Mouse (Mus musculus) brain, embryonic 14.5 days (tissue): ENCODE results near the gene Chd3. TPM values are rescaled to one million over a fixed set of nuclear protein-coding genes. Genes with fewer than 3 reads are reported as not detected.
A peak's percentile ranks its signal among the peaks of the same experiment; 100 is the strongest.

Source experiments
- DNase-seq: peaks from one replicate; pipeline ENCODE4 v3.0.0-alpha.2; 2011; ENCODE audit warnings: low read depth
- CTCF ChIP-seq: fragments of 200-500 bp; IDR thresholded peaks from 2 replicates; pipeline ENCODE4 v1.5.1; 2012; ENCODE audit warnings: inconsistent platforms, mild to moderate bottlenecking, moderate library complexity, borderline replicate concordance; ENCODE audit not compliant: insufficient read depth, insufficient read length; ENCODE audit errors: extremely low read depth
- POLR2A ChIP-seq: fragments of 200-500 bp; IDR thresholded peaks from 2 replicates; pipeline ENCODE4 v1.6.1; 2012; ENCODE audit warnings: mild to moderate bottlenecking, inconsistent platforms, borderline replicate concordance; ENCODE audit not compliant: poor library complexity, insufficient read depth, insufficient read length, severe bottlenecking; ENCODE audit errors: extremely low read depth
- polyA plus RNA-seq: library from polyadenylated mRNA; depleted of rRNA; stranded (reverse); fragments of >200 nt; gene quantifications from 2 replicates; pipeline ENCODE4 v1.2.3, GENCODE M21; 2012

The Chd3 gene
- polyA plus RNA-seq, 1 experiment, result 358 TPM

DNA sequence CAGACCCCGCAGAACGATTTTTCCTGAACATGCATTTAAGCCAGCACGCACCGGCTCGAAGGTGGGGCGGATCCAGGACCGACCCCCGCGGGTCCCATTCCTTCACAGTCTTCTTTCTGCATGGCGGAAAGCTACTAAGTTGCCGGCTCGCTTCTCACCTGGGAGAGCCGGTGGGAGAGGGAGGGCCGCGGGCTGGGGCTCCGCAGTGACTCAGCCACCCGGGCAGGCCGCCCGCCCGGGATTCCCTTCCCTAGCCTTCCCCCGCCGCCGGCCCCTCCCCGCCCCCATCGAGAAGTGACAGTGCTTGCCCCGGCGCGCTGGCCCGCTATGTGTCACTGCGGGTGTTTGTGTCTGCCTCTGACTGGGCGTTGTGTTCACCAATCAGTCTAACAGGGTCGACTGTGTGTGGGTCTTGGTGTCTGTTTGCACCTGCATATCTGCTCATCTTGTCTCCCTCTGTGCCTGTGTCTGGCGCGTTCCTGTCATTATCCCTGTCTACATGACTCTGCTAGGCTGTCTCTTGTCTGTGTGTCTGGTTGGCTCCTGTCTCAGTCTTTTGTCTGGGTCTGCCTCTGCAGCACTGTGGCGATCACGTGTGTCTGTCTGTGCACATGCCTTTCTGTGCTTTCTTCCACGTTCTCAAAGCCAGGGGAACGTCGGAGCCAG lies 42.5 kb upstream of the Chd3 start:
- TF ChIP-seq POLR2A (no peak), CTCF (no peak)
- DNase-seq, result peak; percentile 78

DNA sequence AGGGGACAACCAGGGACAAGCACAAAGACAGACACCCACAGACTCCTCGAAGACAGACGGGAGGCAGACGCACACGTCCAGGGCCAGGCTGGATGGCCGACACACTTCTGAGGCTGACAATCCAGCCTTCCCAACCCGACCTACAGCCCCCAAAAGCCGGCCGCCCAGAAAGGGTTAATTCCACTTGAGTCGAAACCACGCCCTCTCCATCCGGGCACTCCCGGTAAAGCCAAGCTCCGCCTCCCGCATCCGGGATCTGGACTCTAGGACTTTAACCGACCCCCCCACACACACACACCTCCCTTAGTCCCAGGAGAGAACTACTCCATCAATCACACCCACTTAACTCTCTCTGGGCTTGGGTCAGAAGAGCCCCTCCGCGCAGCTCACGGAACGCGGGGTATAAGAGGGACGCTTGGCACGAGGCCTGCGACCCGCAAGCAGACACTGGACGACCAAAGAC lies 41.9 kb upstream of the Chd3 start:
- TF ChIP-seq POLR2A, result no peak
- no peak for TF ChIP-seq CTCF
- DNase-seq, result peak; percentile 99

DNA sequence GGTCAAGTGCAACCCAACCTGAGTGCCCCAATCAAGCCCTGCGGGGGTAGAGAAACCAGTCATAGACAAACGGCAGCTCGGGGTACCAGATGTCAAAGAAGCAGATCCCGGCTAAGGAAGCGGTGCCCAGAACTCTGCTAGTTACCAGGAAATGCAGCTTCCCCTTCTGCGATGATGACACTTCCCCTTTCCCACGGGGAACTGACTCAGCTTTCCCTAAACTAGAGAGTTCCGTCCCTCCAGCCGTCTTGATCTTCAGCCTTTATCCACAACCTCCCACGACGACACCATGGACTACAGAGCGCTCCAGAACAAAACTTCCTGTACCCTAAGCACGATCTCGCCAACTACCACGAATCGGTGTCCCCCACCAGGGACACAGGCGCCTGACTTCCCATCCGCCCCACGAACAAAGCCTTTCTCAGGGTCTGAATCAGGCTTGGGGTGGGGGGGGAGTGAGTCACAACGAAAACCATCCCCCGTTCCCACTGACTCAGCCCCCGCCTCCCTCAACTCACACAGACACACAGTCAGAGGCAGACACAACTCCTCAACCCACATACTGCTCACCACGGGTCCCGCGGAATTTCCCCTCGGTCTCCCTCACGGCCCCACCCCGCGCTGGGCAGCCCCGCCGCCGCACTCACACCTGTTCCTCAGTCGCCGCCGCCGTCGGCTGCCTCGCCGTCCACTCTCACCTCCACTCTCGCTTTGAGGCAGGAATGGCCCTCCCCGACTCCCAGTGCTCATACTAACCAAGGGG lies 41.3 kb upstream of the Chd3 start:
- DNase-seq, result peak; percentile 47
- TF ChIP-seq POLR2A (no peak), CTCF (no peak)

DNA sequence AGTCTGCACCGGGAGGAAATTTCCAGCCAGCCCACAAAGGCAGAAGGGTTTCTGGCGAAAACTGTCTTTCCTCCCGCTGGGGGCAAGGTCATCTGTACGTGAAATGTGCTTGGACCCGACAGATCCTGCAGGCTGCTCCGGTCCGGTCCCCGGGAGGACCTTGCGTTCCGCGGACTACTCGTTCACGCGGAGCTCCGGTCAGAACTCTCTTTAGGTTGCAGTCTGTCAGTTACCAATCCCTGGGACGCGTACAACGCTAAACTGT lies 40.8 kb upstream of the Chd3 start:
- no peak for TF ChIP-seq CTCF
- no peak for TF ChIP-seq POLR2A
- DNase-seq, result no peak

DNA sequence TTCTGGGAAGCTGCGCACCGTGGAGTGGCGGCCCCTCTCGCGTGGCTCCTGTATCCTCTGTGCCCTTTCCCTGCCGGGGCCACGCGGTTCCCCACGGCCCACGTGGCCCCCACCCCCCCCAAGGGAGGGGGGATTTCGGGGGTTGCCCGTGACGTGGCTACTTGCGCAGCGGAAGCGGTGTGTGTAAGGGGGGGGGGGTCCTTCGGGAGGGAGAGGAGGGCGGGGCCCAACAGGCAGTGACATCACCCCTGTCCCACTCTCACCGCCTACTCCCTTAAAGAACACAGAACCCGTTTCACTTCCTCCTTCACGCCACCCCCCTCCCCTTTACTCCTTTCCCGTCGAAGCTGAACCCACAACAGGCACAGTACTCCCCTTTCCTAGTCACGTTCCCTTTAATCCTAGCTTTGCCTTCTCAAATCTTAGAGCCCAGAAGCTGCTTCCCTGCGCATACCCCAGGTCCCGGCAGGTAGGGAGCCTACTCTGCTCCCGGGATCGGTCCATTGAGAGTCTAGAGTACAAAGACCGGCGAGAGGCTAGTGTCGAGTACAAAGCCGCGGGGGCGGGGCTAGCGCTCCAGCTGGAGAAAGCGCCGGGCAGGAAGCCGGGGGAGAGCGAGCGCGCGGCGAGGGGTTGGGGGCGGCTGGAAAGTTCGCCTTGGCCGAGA lies 40.3 kb upstream of the Chd3 start:
- TF ChIP-seq CTCF (no peak), POLR2A (no peak)
- DNase-seq, result peak; percentile 93

DNA sequence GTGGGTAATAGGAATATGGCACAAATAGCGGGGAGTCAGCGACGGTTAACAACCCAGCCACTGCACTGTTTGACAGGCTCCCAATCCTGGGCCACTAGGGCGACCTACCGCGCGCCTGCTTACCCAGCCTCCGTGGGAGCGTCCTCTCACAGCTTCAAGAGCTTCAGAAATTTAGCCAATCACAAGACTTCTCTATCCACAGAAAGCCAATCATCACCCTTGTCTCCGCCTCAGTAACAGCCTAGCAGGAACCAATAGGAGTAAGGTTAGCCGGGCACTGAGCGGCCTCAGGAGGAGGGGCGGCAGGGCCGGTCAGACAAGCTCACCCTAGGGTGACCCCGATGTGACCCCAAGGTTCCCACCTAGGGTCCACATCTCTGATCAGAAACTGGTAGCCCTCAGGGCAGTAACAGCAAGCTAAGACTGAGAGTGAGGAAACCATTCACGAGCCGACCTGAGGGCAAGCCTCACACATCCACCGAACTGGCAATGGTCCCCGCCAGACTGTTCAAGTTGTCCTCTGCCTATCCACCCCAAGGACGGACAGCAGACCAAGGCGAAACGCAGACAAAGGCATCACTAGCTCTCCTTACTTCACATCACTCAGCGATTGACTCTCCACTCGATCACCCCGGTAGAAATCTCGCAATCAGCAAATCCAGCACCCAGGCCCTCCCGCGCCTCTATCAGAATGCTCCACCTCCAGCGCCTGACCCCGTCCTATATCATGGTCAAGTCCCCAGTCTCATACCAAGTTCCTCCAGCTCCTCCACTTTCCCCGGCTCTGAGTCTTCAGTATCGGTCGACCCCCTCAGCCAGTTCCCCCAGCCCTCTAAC lies 39.6 kb upstream of the Chd3 start:
- DNase-seq, result peak; percentile 97
- TF ChIP-seq CTCF (no peak), POLR2A (no peak)

DNA sequence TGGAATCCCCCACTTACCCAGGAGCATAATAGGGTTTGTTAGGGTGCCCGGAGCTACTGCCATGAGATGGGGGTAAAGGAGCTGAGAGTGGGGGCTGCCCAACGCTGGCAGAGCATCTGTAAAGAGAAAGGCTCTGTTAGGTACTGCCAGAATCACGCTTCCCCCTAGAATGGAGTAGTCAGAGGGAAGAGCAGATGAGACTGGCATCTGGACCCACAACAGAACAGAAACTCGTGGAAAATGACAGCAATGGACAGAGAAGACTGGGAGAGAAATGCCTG lies 38.5 kb upstream of the Chd3 start:
- TF ChIP-seq CTCF, result no peak
- DNase-seq, result no peak

DNA sequence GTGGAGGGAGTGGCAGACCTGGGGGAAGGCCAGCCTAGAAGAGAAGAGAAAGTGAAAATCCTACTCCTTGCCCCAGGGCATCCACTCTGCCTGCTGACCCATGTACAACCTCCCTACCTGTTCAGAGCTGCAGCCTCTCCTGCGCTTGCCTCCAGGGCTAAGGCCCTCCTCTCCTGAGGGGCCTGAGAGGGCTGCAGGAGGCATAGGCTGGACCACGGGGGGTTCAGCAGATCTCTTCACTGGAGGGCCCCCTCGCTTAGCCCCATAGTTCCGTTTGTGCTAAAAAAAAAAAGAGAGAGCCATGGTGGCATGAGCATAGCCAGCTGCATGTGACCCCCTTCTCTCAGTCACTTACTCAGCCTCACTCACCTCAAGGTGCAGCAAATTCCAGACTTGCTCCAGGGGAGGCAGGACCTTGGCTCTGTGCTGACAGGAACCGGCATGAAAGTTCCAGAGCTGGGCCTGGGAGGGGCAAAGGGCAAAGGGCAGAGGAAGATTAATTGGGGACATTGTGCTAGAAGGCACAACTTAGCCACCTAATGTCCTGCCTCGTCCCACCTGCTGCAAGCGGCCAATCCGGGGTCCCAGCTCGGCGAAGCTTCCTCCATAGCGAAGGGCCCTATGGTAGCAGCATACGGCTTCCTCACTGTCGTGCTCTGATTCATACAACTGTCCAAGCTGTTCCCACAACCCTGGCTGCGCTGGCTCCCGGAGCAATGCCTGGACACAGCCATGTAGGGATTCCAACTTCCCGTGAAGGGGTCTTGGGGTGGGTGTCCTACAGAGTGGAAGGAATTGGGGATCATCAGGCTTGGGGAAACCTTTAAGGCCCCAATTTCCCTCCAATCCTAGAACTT lies 37.9 kb upstream of the Chd3 start:
- no peak for TF ChIP-seq POLR2A
- TF ChIP-seq CTCF, result no peak
- DNase-seq, result no peak

DNA sequence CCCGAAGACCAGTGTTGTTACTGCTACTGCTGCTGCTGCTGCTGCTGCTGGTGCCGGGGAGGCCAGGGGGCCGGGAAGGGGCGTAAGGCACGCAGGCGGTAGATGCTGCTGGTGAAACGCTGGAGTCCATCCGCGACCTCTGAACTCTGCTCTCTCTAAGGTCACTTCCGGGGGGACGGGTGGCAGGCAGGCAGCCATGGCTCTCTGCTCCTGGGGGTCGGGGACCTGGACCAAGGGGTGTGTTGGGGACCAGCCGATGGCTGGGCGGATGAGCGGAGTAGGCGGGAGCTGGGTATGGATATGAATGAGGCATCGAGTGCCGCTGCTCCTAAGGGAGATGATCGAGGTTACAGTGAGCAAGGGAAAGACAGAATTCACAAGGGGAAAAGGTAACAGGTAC lies 37.1 kb upstream of the Chd3 start:
- no peak for DNase-seq
- TF ChIP-seq POLR2A, result no peak

DNA sequence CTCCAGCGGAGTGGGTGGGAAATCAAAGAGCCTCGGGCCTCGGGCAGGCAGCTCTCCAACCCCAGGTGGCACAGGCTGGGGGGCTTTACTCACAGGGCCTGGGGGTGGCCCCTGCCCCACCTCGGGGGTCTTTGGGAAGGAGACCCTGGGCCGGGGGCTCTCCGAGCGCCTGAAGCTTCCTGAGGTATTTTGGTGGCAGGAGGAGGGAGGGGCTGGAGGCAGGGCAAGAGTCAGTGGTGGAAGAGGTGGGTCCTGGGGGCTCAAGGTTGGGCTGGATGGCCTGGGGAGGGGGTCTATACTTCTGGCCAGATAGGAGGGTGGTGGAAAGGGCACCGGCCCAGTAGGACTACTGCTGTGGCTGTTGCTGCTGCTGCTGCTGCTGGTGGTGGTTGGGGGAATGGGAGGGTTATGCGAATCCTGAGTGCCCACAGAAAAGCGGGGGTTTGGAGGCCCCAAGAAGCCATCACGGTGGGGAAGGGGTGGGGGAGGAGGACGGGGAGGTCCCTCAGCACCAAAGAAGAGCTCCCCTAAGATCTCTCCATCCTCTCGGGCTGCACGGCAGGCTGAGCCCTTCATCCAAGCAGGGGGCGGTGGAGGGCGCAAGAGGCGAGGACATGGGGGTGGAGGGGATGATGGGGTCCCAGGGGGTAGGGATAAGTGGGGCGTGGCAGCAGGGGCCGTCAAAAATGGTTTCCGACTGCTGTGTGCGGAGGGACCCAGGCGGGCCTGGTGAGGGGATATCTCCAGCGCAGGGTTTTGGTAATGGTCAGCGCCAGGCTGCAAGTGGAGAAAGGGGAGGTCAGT lies 36.4 kb upstream of the Chd3 start:
- TF ChIP-seq CTCF (no peak), POLR2A (no peak)
- DNase-seq, result no peak

DNA sequence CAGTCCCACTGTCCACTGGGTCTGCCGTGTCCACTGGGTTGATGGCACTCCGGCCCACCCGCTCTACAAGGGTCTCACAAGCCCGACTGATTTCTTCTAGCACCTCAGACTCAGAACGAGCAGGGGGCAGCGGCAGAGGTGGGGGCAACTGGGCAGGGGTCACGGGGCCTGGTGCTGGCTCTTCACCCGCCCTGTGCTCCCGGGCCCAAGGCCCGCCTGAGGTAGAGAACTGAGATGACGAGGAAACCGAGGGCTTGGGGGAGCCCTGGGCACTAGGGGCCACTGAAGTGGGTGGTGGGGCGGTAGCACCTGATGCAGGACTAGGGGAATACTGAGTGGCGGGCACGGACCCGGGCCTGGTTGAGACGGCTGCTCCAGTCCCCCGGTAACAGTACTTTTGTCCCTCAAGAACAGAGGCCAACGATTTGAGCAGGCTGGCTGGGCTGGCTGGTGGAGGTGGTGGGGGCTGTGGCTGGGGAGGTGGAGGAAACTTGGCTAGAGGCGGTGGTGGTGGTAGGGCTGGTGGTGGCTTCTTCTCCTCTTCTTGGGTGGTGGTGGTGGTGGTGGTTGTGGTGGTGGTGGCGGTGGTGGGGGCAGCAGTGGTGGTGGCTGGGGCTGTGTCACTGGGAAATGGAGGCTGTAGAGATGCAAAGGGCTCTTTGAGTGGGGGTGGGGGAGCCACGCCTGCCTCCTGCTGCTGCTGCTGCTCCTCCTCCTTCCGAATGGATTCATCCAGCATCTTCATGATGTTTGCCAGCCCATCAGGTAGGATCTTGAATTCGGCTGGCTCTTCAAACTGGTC lies 35.6 kb upstream of the Chd3 start:
- no peak for TF ChIP-seq POLR2A
- TF ChIP-seq CTCF, result no peak
- no peak for DNase-seq
